Mouse (Mus musculus): ENCODE data around the gene Per2. TPM values are rescaled to one million over a fixed set of nuclear protein-coding genes. Genes with fewer than 3 reads are reported as not detected.

Gene Per2
- polyA plus RNA-seq, 1 experiment from 2014 or later = 6.8 TPM

- H3K36me3 ChIP-seq (ENCODE audit: control insufficient read depth, insufficient read depth, low read length) = peaks cover 52% of the 10 kb centered on the region
- ATAC-seq (ENCODE audit: low FRiP score, low TSS enrichment) (no peak), DNase-seq (no peak)
- WGBS = 87% methylated on average over 8 of the region's 8 CpGs
- no peak overlapping the region for H3K4me3 ChIP-seq (replicated peaks; ENCODE audit: low read depth, low read length)
- H3K9ac ChIP-seq (replicated peaks; ENCODE audit: low read length) = no peak overlapping the region
- no peaks in the 10 kb centered on the region for H3K4me1 ChIP-seq (ENCODE audit: control insufficient read depth, insufficient read depth, low read length)
- no peak overlapping the region for H3K4me2 ChIP-seq (ENCODE audit: low read length)
- H3K27me3 ChIP-seq (ENCODE audit: control insufficient read depth, insufficient read depth, low read length) = no peaks in the 10 kb centered on the region
- H3K27ac ChIP-seq (replicated peaks; ENCODE audit: low read depth, low read length) = no peak overlapping the region
- no peaks in the 10 kb centered on the region for H3K9me3 ChIP-seq (ENCODE audit: control insufficient read depth, low read length)
Measured at GRCm38 (mm10) chr1:91446060-91446459, 13.1 kb downstream of the Per2 start.

- Histone ChIP-seq H3K4me1 (ENCODE audit: control insufficient read depth, insufficient read depth, low read length) (no peaks in the 10 kb centered on the region), H3K27ac (replicated peaks; ENCODE audit: low read depth, low read length) (no peak overlapping the region), H3K36me3 (ENCODE audit: control insufficient read depth, insufficient read depth, low read length) (peaks cover 55% of the 10 kb centered on the region), H3K9me3 (ENCODE audit: control insufficient read depth, low read length) (no peaks in the 10 kb centered on the region), H3K4me2 (ENCODE audit: low read length) (no peak overlapping the region), H3K9ac (replicated peaks; ENCODE audit: low read length) (no peak overlapping the region), H3K27me3 (ENCODE audit: control insufficient read depth, insufficient read depth, low read length) (no peaks in the 10 kb centered on the region), H3K4me3 (replicated peaks; ENCODE audit: low read depth, low read length) (no peak overlapping the region)
- 94% methylated on average over 17 of the region's 17 CpGs for WGBS
- no peak for DNase-seq
- no peak for ATAC-seq (ENCODE audit: low FRiP score, low TSS enrichment)
Measured at GRCm38 (mm10) chr1:91444841-91445830, 14.0 kb downstream of the Per2 start.

GRCm38 (mm10) chr1:91442350-91442990 lies 16.7 kb downstream of the Per2 start:
- H3K9me3 ChIP-seq (ENCODE audit: control insufficient read depth, low read length) = no peaks in the 10 kb centered on the region
- H3K27me3 ChIP-seq (ENCODE audit: control insufficient read depth, insufficient read depth, low read length) = no peaks in the 10 kb centered on the region
- ATAC-seq (ENCODE audit: low FRiP score, low TSS enrichment) (no peak), DNase-seq (no peak)
- H3K4me2 ChIP-seq (ENCODE audit: low read length) = no peak overlapping the region
- 68% methylated on average over 6 of the region's 7 CpGs for WGBS
- no peaks in the 10 kb centered on the region for H3K4me1 ChIP-seq (ENCODE audit: control insufficient read depth, insufficient read depth, low read length)
- H3K4me3 ChIP-seq (replicated peaks; ENCODE audit: low read depth, low read length) = no peak overlapping the region
- peaks cover 49% of the 10 kb centered on the region for H3K36me3 ChIP-seq (ENCODE audit: control insufficient read depth, insufficient read depth, low read length)
- no peak overlapping the region for H3K27ac ChIP-seq (replicated peaks; ENCODE audit: low read depth, low read length)
- no peak overlapping the region for H3K9ac ChIP-seq (replicated peaks; ENCODE audit: low read length)

GRCm38 (mm10) chr1:91441855-91442254 lies 17.3 kb downstream of the Per2 start:
- Histone ChIP-seq H3K4me1 (ENCODE audit: control insufficient read depth, insufficient read depth, low read length) (no peaks in the 10 kb centered on the region), H3K36me3 (ENCODE audit: control insufficient read depth, insufficient read depth, low read length) (peaks cover 49% of the 10 kb centered on the region), H3K27me3 (ENCODE audit: control insufficient read depth, insufficient read depth, low read length) (no peaks in the 10 kb centered on the region), H3K27ac (replicated peaks; ENCODE audit: low read depth, low read length) (no peak overlapping the region), H3K9ac (replicated peaks; ENCODE audit: low read length) (no peak overlapping the region), H3K9me3 (ENCODE audit: control insufficient read depth, low read length) (no peaks in the 10 kb centered on the region), H3K4me2 (ENCODE audit: low read length) (no peak overlapping the region), H3K4me3 (replicated peaks; ENCODE audit: low read depth, low read length) (no peak overlapping the region)
- ATAC-seq (ENCODE audit: low FRiP score, low TSS enrichment) (no peak), DNase-seq (no peak)
- 89% methylated on average over 3 of the region's 3 CpGs for WGBS

GRCm38 (mm10) chr1:91439776-91440175 lies 19.3 kb downstream of the Per2 start:
- H3K4me1 ChIP-seq (ENCODE audit: control insufficient read depth, insufficient read depth, low read length) = peaks cover 3% of the 10 kb centered on the region; the same call in 1 of the 2 replicates
- H3K36me3 ChIP-seq (ENCODE audit: control insufficient read depth, insufficient read depth, low read length) = peaks cover 41% of the 10 kb centered on the region
- no peak overlapping the region for H3K4me2 ChIP-seq (ENCODE audit: low read length)
- ATAC-seq (ENCODE audit: low FRiP score, low TSS enrichment) (no peak), DNase-seq (no peak)
- WGBS = 88% methylated on average over 8 of the region's 8 CpGs
- no peaks in the 10 kb centered on the region for H3K27me3 ChIP-seq (ENCODE audit: control insufficient read depth, insufficient read depth, low read length)
- H3K27ac ChIP-seq (replicated peaks; ENCODE audit: low read depth, low read length) = no peak overlapping the region
- H3K9ac ChIP-seq (replicated peaks; ENCODE audit: low read length) = no peak overlapping the region
- H3K9me3 ChIP-seq (ENCODE audit: control insufficient read depth, low read length) = no peaks in the 10 kb centered on the region
- H3K4me3 ChIP-seq (replicated peaks; ENCODE audit: low read depth, low read length) = no peak overlapping the region

- H3K27ac ChIP-seq (replicated peaks; ENCODE audit: low read depth, low read length) = no peak overlapping the region
- H3K36me3 ChIP-seq (ENCODE audit: control insufficient read depth, insufficient read depth, low read length) = peaks cover 34% of the 10 kb centered on the region
- H3K4me3 ChIP-seq (replicated peaks; ENCODE audit: low read depth, low read length) = no peak overlapping the region
- DNase-seq (no peak), ATAC-seq (ENCODE audit: low FRiP score, low TSS enrichment) (no peak)
- no peaks in the 10 kb centered on the region for H3K9me3 ChIP-seq (ENCODE audit: control insufficient read depth, low read length)
- no peak overlapping the region for H3K9ac ChIP-seq (replicated peaks; ENCODE audit: low read length)
- no peaks in the 10 kb centered on the region for H3K27me3 ChIP-seq (ENCODE audit: control insufficient read depth, insufficient read depth, low read length)
- 93% methylated on average over 7 of the region's 7 CpGs for WGBS
- peaks cover 3% of the 10 kb centered on the region; the same call in 1 of the 2 replicates for H3K4me1 ChIP-seq (ENCODE audit: control insufficient read depth, insufficient read depth, low read length)
- H3K4me2 ChIP-seq (ENCODE audit: low read length) = no peak overlapping the region
Measured at GRCm38 (mm10) chr1:91437573-91437972, 21.6 kb downstream of the Per2 start.

GRCm38 (mm10) chr1:91437083-91437400 lies 22.1 kb downstream of the Per2 start:
- Histone ChIP-seq H3K36me3 (ENCODE audit: control insufficient read depth, insufficient read depth, low read length) (peaks cover 38% of the 10 kb centered on the region), H3K9ac (replicated peaks; ENCODE audit: low read length) (no peak overlapping the region), H3K27ac (replicated peaks; ENCODE audit: low read depth, low read length) (no peak overlapping the region), H3K27me3 (ENCODE audit: control insufficient read depth, insufficient read depth, low read length) (no peaks in the 10 kb centered on the region), H3K4me3 (replicated peaks; ENCODE audit: low read depth, low read length) (no peak overlapping the region), H3K4me1 (ENCODE audit: control insufficient read depth, insufficient read depth, low read length) (peaks cover 3% of the 10 kb centered on the region; the same call in 1 of the 2 replicates), H3K9me3 (ENCODE audit: control insufficient read depth, low read length) (no peaks in the 10 kb centered on the region), H3K4me2 (ENCODE audit: low read length) (no peak overlapping the region)
- WGBS = 95% methylated on average over 3 of the region's 3 CpGs
- no peak for DNase-seq
- no peak for ATAC-seq (ENCODE audit: low FRiP score, low TSS enrichment)

- Histone ChIP-seq H3K27me3 (ENCODE audit: control insufficient read depth, insufficient read depth, low read length) (no peaks in the 10 kb centered on the region), H3K27ac (replicated peaks; ENCODE audit: low read depth, low read length) (no peak overlapping the region), H3K4me1 (ENCODE audit: control insufficient read depth, insufficient read depth, low read length) (peaks cover 3% of the 10 kb centered on the region; the same call in 1 of the 2 replicates), H3K4me3 (replicated peaks; ENCODE audit: low read depth, low read length) (no peak overlapping the region), H3K36me3 (ENCODE audit: control insufficient read depth, insufficient read depth, low read length) (peaks cover 38% of the 10 kb centered on the region), H3K9ac (replicated peaks; ENCODE audit: low read length) (no peak overlapping the region), H3K9me3 (ENCODE audit: control insufficient read depth, low read length) (no peaks in the 10 kb centered on the region), H3K4me2 (ENCODE audit: low read length) (no peak overlapping the region)
- peak; percentile 59 for DNase-seq
- no peak for ATAC-seq (ENCODE audit: low FRiP score, low TSS enrichment)
- WGBS = 80% methylated on average over 6 of the region's 6 CpGs
Measured at GRCm38 (mm10) chr1:91436380-91437082, 22.6 kb downstream of the Per2 start.
